Mouse (Mus musculus): ENCODE results near the gene Fbxl15. TPM values are rescaled to one million over a fixed set of nuclear protein-coding genes. Genes with fewer than 3 reads are reported as not detected.

Gene Fbxl15
- total RNA-seq (2023) = 5.2 TPM

DNA sequence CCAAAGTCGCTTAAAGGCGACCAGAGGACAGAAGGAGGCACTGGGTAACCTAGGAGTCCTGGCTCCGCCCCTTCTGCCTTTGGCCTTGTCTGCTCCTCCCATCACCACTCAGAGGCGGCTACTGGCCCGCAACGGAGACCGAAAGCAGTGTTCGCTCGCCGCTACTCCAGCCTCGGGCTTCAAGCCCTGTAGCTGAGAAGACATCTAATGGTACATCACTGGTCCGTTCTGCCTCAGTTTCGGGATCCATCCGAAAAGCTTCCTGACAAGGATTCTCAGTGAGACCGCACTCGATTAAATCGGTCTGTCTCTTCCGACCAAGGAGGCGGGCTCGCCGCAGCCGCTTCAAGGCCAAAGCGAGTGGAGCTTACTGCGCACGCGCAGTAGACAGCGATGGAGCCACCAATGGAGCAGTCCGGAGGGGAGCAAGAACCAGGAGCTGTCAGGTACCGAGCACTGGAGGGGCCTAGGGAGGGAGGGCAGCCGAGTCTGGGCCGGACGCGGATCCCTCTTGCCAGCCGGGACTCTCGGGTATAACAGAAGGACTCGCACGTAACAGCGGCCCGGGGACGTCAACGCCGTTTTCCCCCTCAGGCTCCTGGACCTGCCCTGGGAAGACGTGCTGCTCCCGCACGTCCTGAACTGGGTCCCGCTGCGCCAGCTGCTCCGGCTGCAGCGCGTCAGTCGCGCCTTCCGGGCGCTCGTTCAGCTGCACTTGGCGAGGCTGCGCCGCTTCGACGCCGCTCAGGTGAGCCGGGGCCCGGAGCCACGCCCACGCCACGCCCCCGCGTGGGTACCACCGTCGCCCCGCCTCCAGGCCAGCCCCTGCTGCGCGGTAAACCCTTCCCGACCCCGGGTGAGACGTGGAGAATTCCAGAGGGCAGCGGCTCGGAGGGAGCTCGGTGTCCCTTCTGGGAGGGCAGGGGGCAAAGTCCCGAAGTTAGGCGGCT is at the start of gene Fbxl15:
Gene Fbxl15, plus strand, starts transcription at position 104 of the 950 bp plus-strand sequence.

DNA sequence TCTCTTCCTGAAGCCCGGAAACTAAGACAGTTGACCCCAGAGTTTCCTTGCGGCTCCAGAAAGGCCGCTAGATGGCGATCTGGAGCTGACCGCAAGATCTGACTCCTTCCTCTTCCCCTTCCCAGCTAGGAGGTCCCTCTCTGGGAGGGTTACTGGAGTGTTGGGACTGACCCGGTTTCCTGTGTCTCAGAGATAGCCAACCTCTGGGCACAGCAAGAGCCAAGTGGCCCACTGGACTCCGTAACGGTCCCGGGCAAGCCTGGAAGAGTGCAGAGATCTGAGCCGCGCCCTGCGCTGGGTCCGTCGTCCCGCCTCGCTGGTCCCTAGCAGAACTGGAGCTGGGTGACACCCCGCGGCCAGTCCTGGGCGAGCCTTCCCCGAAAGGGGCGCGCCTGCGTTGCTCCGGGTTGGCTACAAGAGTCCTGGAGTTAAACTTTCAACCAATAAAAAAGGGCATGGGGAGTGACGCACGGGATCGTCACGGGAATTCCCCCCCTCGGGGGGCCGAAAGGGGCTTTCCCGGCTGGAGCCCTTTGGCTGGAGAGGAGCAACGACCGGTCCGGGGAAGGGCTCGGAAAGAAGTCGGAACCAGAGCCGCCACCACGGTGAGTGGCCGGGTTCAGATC is 23.7 kb upstream of the Fbxl15 start, which contains the start of gene Nfkb2:
Gene Nfkb2, plus strand, starts transcription at position 105 of the 626 bp plus-strand sequence.

DNA sequence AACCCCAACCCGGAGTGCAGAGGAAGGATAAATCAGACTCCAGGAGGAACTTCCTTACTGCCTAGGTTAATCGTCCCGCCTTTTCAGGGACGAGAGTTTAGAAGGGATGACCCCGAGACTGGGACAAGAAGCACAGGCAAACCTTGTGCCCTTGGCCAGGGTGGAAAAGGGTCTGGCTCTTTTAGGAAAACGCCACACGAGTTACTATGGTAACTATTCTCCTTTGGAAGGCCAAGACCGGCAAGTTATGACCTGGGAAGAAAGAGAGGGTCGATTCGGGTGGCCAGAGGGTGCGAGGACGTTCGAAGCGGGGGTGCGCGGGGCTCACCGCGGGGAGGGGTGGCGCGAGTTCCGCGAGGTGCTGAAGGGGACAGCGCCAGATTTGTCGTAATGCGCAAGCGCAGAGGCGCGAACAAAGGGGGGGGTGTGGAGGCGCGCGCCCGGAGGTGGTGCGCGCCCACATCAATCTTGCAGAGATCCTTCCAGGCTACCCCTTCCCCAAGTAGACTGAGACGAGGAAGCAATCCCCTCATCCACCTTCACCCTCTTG is 1.2 kb upstream of the Fbxl15 start, which contains the start of gene Psd:
Gene Psd, minus strand, starts transcription at position 401 of the 550 bp plus-strand sequence.

DNA sequence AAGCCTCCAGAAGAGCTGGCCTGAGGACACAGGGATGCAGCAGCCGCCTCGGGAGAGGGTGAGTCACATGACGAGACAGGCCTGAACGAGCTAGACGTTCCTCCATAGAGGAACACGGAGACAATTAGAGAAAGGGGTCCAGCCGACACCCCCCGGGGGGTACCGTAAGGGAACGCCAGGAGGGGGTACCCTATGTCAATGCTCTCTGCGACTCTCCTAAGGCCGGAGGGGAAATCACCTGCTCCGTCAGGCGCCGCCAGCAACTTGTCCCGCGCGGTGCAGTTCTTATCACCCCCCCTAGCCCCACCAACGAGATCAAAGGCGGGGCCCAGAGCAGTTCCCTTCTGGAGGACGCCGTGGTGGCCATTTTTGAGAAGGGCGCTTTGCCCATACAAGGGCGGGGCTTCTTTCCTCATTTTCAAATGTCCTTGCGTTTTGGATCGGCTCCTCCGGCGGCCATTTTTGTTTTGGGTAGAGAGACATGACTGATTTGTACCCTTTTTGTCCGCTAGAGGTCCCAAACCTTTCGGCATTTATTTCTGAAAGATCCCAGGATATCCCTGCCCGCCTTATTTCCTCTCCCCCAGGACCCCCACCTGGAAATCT is 10.4 kb downstream of the Fbxl15 start, which contains the start of gene Cuedc2:
Gene Cuedc2, minus strand, starts transcription at position 372 of the 606 bp plus-strand sequence.

DNA sequence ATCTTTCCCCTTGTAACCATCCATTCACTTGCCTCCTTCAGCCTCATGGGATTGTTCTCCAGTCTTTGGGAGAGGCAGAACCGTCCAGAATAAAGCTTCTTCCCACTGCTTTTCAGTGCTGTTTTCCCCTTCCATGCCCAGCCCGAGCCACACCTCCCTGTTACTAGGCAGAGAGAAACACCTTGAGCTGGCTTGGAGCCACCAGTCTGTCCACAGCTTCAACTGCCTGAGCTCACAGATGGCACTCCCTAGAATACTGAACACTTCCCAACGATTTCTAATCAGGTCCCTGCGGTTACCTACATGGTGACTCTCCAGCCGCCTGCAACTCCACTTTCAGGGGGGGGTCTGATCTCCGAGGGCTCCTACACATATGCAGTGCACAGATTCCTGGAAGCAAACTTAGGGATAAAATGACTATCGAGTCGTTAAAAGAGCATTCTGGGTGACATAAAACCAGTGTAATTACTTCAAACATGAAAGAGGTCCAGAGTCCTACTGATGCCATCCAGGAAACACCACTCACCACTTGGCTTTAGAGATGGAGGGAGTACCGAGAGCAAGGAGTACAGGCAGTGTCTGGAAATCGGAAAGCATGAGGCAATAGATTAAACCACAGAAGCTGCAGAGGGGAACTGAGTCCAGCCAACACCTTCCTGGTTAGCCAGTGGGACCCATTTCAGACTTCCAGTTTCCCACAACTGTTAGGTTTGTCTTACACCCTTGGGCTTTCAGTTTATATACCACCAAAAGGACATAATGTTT is 22.4 kb downstream of the Fbxl15 start, which contains the start of gene 2310034G01Rik:
Gene 2310034G01Rik, minus strand, starts transcription at position 135 of the 765 bp plus-strand sequence.

Other genes with a start within 250 kb of the Fbxl15 start
- gene Elovl3, start 196.3 kb upstream of the Fbxl15 start, total RNA-seq (2023) = not detected
- not detected for gene Pitx3, start 179.9 kb upstream of the Fbxl15 start, total RNA-seq (2023)
- gene Gbf1, start 175.7 kb upstream of the Fbxl15 start, total RNA-seq (2023) = 91.5 TPM
- 86.9 TPM for gene Nfkb2, start 23.9 kb upstream of the Fbxl15 start, total RNA-seq (2023)
- 0.24 TPM for gene Psd, start 1.0 kb upstream of the Fbxl15 start, total RNA-seq (2023)
- gene Cuedc2, start 10.5 kb downstream of the Fbxl15 start, total RNA-seq (2023) = 23.8 TPM
- 5.4 TPM for gene Mfsd13a, start 12.9 kb downstream of the Fbxl15 start, total RNA-seq (2023)
- not detected for gene 2310034G01Rik, start 22.1 kb downstream of the Fbxl15 start, total RNA-seq (2023)
- gene Actr1a, start 67.6 kb downstream of the Fbxl15 start, total RNA-seq (2023) = 106 TPM
- 39.8 TPM for gene Sufu, start 68.7 kb downstream of the Fbxl15 start, total RNA-seq (2023)
- 55.7 TPM for gene Trim8, start 173.5 kb downstream of the Fbxl15 start, total RNA-seq (2023)
- gene Arl3, start 245.0 kb downstream of the Fbxl15 start, total RNA-seq (2023) = 14.2 TPM
- 10.8 TPM for gene Sfxn2, start 245.2 kb downstream of the Fbxl15 start, total RNA-seq (2023)

All from CD4-positive naive resting alpha-beta T cell, adult 57 days (primary cell).